ENCODE assay signal across 7 mouse cellular contexts in the genomic region with DNA sequence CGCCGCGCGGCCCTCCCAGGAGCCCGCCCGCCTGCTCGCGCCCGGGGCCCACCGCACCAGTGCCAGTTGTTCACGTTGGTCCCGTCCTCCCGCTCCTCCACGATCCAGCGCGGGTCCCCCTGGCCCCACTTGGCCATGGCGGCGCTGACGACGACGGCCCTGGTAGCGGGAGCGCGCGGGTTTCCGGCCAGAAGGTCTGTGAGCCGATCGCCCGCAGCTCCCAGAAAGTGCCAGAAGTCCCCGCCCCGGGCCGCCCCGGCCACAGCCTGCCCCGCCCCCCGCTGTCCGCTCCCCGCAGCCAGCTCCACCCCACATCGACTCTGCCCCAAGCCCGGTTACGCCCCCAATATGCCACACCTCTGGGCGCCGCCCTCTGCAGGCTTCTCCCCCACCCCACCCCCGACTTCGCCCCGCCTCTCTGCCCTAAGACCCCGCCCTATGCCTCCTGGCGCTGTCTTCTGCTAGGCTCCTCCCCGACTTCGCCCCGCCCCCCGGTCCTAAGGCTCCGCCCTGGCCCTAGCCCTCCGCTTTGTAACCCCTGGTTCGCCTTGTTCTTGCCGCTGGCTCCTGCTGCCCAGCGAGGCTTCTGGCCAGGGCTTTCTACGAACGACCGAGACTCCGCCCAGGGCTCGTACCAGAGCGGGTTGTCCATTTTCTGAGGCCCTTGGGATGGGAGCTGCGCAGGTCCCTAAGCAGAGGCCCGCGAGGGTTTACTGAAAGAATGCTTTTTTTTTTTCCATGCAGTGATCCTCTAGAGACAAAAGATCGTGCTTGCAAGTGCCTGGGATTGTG. TPM values are rescaled to one million over a fixed set of nuclear protein-coding genes. Genes with fewer than 3 reads are reported as not detected.
DNase-seq lines count a peak whose midpoint lies in the region; ATAC-seq and TF ChIP-seq lines count a peak whose summit lies in the region.

TSS of gene Ahsa2 (minus strand) at position 313 of the 792 bp plus-strand sequence.

- no peak for TF ChIP-seq CTCF in heart, adult 2 months (IDR thresholded peaks at IDR 0.05)

- intact Hi-C loops in heart, adult 2 months (cut with DNase I), result loop anchor here (2.0 to 10.0 kb wide), 5 partner anchors 137 to 513 kb away; partner anchors contain the start of genes 0610010F05Rik, Commd1, Gm28048 and Pex13

- peak; percentile 99 for DNase-seq in adrenal gland, postnatal 25 days
- DNase-seq in heart, adult 2 months, result peak; percentile 97 to 98
- peak; percentile 96 to 97 for DNase-seq in kidney, adult 8-10 months
- peak; percentile 98 to 100 for DNase-seq in spleen, postnatal 10 days (ENCODE audit: low spot score in 2 of 2)

- WGBS in embryonic facial prominence, embryonic 12.5 days, result under 1% methylated on average over 63 of the region's 66 CpGs
- 2% methylated on average over 64 of the region's 66 CpGs for WGBS in heart, adult 2 months
- WGBS in limb, embryonic 13.5 days, result under 1% methylated on average over 59 of the region's 66 CpGs
- 1% methylated on average over 56 of the region's 66 CpGs for WGBS in midbrain, embryonic 16.5 days

- peak within 1 kb of the TSS; percentile 96 for H3K27ac ChIP-seq in embryonic facial prominence, embryonic 12.5 days
- H3K27ac ChIP-seq in heart, adult 2 months, result peak within 1 kb of the TSS; percentile 99
- H3K27ac ChIP-seq in limb, embryonic 13.5 days, result peak within 1 kb of the TSS; percentile 95
- peak within 1 kb of the TSS; percentile 96 for H3K27ac ChIP-seq in midbrain, embryonic 16.5 days (ENCODE audit: low read length)

- H3K9ac ChIP-seq in embryonic facial prominence, embryonic 12.5 days, result peak within 1 kb of the TSS; percentile 79
- peak within 1 kb of the TSS; percentile 94 for H3K9ac ChIP-seq in heart, adult 2 months (ENCODE audit: low read depth, low read length)
- peak within 1 kb of the TSS; percentile 93 for H3K9ac ChIP-seq in limb, embryonic 13.5 days
- H3K9ac ChIP-seq in midbrain, embryonic 16.5 days (ENCODE audit: low read depth, low read length), result peak within 1 kb of the TSS; percentile 98

- 0 out of 2 replicates have a peak, but pooled peaks cover 3% of the 10 kb centered on the region for H3K79me2 ChIP-seq in heart, adult 2 months (replicated peaks; ENCODE audit: control insufficient read depth, insufficient read depth, low read length)

- peak; percentile 70 for TF ChIP-seq POLR2A in heart, adult 2 months (IDR thresholded peaks at IDR 0.05; ENCODE audit: insufficient read depth, low read depth, low read length)

- TF ChIP-seq EP300 in heart, adult 2 months (IDR thresholded peaks at IDR 0.05; ENCODE audit: insufficient read depth, low read depth, low read length), result 0 out of 2 replicates have a peak, but pooled peaks have one; percentile 1

- H3K4me3 ChIP-seq in embryonic facial prominence, embryonic 12.5 days, result peak within 1 kb of the TSS; percentile 73
- H3K4me3 ChIP-seq in heart, adult 2 months, result peak within 1 kb of the TSS; percentile 85
- H3K4me3 ChIP-seq in limb, embryonic 13.5 days, result peak within 1 kb of the TSS; percentile 84
- H3K4me3 ChIP-seq in midbrain, embryonic 16.5 days (ENCODE audit: low read depth, low read length), result peak within 1 kb of the TSS; percentile 87

- peaks cover 18% of the 10 kb centered on the region for H3K4me1 ChIP-seq in embryonic facial prominence, embryonic 12.5 days
- peaks cover 10% of the 10 kb centered on the region for H3K4me1 ChIP-seq in heart, adult 2 months (ENCODE audit: control insufficient read depth, insufficient read depth, low read length)
- peaks cover 23% of the 10 kb centered on the region for H3K4me1 ChIP-seq in limb, embryonic 13.5 days
- H3K4me1 ChIP-seq in midbrain, embryonic 16.5 days (ENCODE audit: control insufficient read depth, insufficient read depth, low read length), result peaks cover 25% of the 10 kb centered on the region

- no peaks in the 10 kb centered on the region for H3K27me3 ChIP-seq in embryonic facial prominence, embryonic 12.5 days
- H3K27me3 ChIP-seq in heart, adult 2 months (ENCODE audit: control insufficient read depth, insufficient read depth, low read length), result no peaks in the 10 kb centered on the region
- no peaks in the 10 kb centered on the region for H3K27me3 ChIP-seq in limb, embryonic 13.5 days
- no peaks in the 10 kb centered on the region for H3K27me3 ChIP-seq in midbrain, embryonic 16.5 days (ENCODE audit: control insufficient read depth, insufficient read depth, low read depth, low read length)

- ATAC-seq in embryonic facial prominence, embryonic 12.5 days (ENCODE audit: insufficient number of reproducible peaks, insufficient read depth, low FRiP score, low TSS enrichment), result peak; percentile 94
- ATAC-seq in limb, embryonic 13.5 days (ENCODE audit: low FRiP score, low read depth), result peak; percentile 96
- peak; percentile 94 for ATAC-seq in midbrain, embryonic 16.5 days

- peaks cover 32% of the 10 kb centered on the region for H3K36me3 ChIP-seq in embryonic facial prominence, embryonic 12.5 days
- H3K36me3 ChIP-seq in heart, adult 2 months (ENCODE audit: control insufficient read depth, insufficient read depth, low read length), result peaks cover 9% of the 10 kb centered on the region
- H3K36me3 ChIP-seq in limb, embryonic 13.5 days, result peaks cover 29% of the 10 kb centered on the region
- H3K36me3 ChIP-seq in midbrain, embryonic 16.5 days (ENCODE audit: control insufficient read depth, insufficient read depth, low read length), result peaks cover 11% of the 10 kb centered on the region

- no peaks in the 10 kb centered on the region for H3K9me3 ChIP-seq in embryonic facial prominence, embryonic 12.5 days
- H3K9me3 ChIP-seq in limb, embryonic 13.5 days, result no peaks in the 10 kb centered on the region
- no peaks in the 10 kb centered on the region for H3K9me3 ChIP-seq in midbrain, embryonic 16.5 days (replicated peaks; ENCODE audit: control insufficient read depth, low read length, poor library complexity, severe bottlenecking)

- peak within 1 kb of the TSS; percentile 93 for H3K4me2 ChIP-seq in embryonic facial prominence, embryonic 12.5 days (replicated peaks)
- H3K4me2 ChIP-seq in limb, embryonic 13.5 days (replicated peaks), result peak within 1 kb of the TSS; percentile 79
- H3K4me2 ChIP-seq in midbrain, embryonic 16.5 days (ENCODE audit: low read length), result peak within 1 kb of the TSS; percentile 74

RNA-seq across cellular contexts. Expression of gene Ahsa2, which starts in this region (rescaled TPM):
- 48.7 and 104 TPM in 2 replicates for total RNA-seq in adrenal gland, postnatal 25 days (2021)
- polyA plus RNA-seq in embryonic facial prominence, embryonic 12.5 days (2016; fragmentation: Nextera tagmentation; extraction: Ambion mirVana), result 122 and 132 TPM in 2 replicates
- total RNA-seq in heart, adult 2 months (2021), result 10 to 100 TPM; 52.1 to 53.0 TPM
- 9.0 and 17.0 TPM in 2 replicates for polyA plus RNA-seq in heart, adult 2 months (2012; rRNA removed)
- polyA plus RNA-seq in limb, embryonic 13.5 days (2015; fragmentation: Nextera tagmentation; extraction: Ambion mirVana), result 101 and 108 TPM in 2 replicates
- 105 and 108 TPM in 2 replicates for polyA plus RNA-seq in midbrain, embryonic 16.5 days (2015; fragmentation: Nextera tagmentation; extraction: Ambion mirVana)

Comparison
In these comparisons a context has a peak if more than half of its experiments do, and no peak if none do; other contexts are left out.
1. Peak in every context shown above with its lines: DNase-seq, ATAC-seq, H3K4me3 ChIP-seq and H3K27ac ChIP-seq.